Mouse (Mus musculus) frontal cortex, postnatal 10 days (tissue): ENCODE measurements around the gene AA792892.
"Not testable (repeated sequence)": the region's sequence is repeated elsewhere in the genome, so short reads cannot be mapped to it uniquely, and the experiment has no call there.

Source experiments
- DNase-seq, 2 experiments: peaks; one replicate each; pipeline ENCODE4 v3.0.0; 2022; ENCODE audit warnings: low spot score in 2 of 2, mixed read lengths in 1 of 2

The AA792892 gene

DNA sequence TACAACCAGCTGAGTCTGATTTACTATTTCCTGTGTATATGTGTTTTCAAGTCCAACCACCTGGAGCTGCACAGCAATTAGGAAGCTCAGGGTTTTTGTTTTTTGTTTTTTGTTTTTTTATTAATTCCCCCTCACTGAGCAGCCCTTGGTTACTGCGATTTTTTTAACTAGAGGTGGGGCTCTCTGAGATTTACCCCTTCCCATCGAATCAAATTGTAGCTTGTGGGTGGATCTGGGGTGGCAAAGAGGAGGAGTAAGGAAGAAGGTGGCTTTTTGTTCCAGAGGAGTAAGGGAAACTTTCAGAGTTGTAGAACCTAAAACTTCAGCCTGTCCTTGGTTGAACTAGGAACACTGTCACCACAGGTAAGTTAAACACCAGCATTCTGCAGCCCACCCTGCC, at the start of gene AA792892:
AA792892 (plus strand) TSS at position 301 of the 400 bp plus-strand sequence.
- not testable (repeated sequence) for DNase-seq

DNA sequence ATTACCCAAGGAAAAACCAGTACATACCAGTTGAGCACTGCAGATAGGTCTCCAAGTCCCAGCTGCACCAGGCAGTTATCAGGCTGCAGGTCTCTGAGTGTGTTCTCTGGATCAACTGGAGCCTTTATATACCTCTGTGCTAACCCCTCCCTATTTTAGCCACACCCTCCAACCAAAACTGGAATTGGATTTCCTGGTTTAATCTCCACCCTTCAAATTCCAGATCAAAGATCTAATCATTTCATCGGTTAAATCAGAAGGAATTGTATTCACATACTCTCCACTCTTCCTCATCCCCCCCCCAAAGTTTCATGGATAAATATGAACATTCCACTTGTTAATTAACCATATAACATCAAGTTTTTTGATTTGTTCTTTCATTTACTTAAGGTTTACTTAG, 32.9 kb upstream of the AA792892 start, which contains the start of gene A430089I19Rik:
A430089I19Rik (minus strand) TSS at position 101 of the 400 bp plus-strand sequence.
- not testable (repeated sequence) for DNase-seq

- DNase-seq, result not testable (repeated sequence)
Observed at GRCm38 (mm10) chr5:94314135-94314534, 25.4 kb upstream of the AA792892 start, which contains the start of gene Gm6502. Gm6502 (plus strand) TSS chr5:94314435.
